Mouse (Mus musculus) MEL (cell line): ENCODE results near the gene Ccl20. TPM values are rescaled to one million over a fixed set of nuclear protein-coding genes. Genes with fewer than 3 reads are reported as not detected.

Source experiments
- DNase-seq: peaks from one replicate; pipeline ENCODE4 v3.0.0; 2011; ENCODE audit warnings: low read depth, low spot score
- H3K27ac ChIP-seq: 2 replicates; pipeline ENCODE4 v1.5.1; 2012; ENCODE audit warnings: low read depth, mild to moderate bottlenecking, control low read depth, low read length, moderate library complexity; ENCODE audit not compliant: control insufficient read depth
- H3K27me3 ChIP-seq, 2 experiments: fragments of 150-350 bp in 1 of 2; sonication (generic) in 1 of 2; 2 replicates each; pipeline ENCODE4 v1.6.1; 2012; ENCODE audit warnings: low read length in 2 of 2, mild to moderate bottlenecking in 2 of 2, improper control_type of control experiment in 1 of 2, moderate library complexity in 1 of 2; ENCODE audit not compliant: insufficient read depth in 2 of 2, control insufficient read depth in 1 of 2
- H3K36me3 ChIP-seq, 2 experiments: 2 replicates each; pipeline ENCODE4 v1.6.1; 2012 to 2014; ENCODE audit warnings: low read length in 2 of 2, improper control_type of control experiment in 1 of 2, inconsistent platforms in 1 of 2, mild to moderate bottlenecking in 1 of 2; ENCODE audit not compliant: insufficient read depth in 2 of 2, control insufficient read depth in 1 of 2
- H3K4me1 ChIP-seq, 2 experiments: fragments of 150-350 bp in 1 of 2; sonication (generic) in 1 of 2; 2 replicates each; pipeline ENCODE4 v1.6.1; 2012; ENCODE audit warnings: low read length in 2 of 2, improper control_type of control experiment in 1 of 2, mild to moderate bottlenecking in 1 of 2; ENCODE audit not compliant: insufficient read depth in 2 of 2, control insufficient read depth in 1 of 2
- H3K4me3 ChIP-seq, 2 experiments: fragments of 150-350 bp in 1 of 2; sonication (generic) in 1 of 2; 2 replicates each; pipeline ENCODE4 v1.5.1; 2012; ENCODE audit warnings: low read depth in 2 of 2, low read length in 2 of 2, mild to moderate bottlenecking in 2 of 2, moderate library complexity in 2 of 2, control low read depth in 1 of 2, improper control_type of control experiment in 1 of 2; ENCODE audit not compliant: control insufficient read depth in 1 of 2, insufficient read depth in 1 of 2
- H3K79me2 ChIP-seq: 2 replicates; pipeline ENCODE4 v1.6.1; 2012; ENCODE audit warnings: mild to moderate bottlenecking, low read length, moderate library complexity; ENCODE audit not compliant: control insufficient read depth, poor library complexity, insufficient read depth
- H3K9ac ChIP-seq: 2 replicates; pipeline ENCODE4 v1.6.1; 2012; ENCODE audit warnings: low read depth, mild to moderate bottlenecking, control low read depth, low read length, moderate library complexity; ENCODE audit not compliant: control insufficient read depth, poor library complexity, severe bottlenecking
- H3K9me3 ChIP-seq: fragments of 150-350 bp; sonication (generic); replicated peaks from 2 replicates; pipeline ENCODE4 v1.6.1; 2012; ENCODE audit warnings: mild to moderate bottlenecking, low read length, improper control_type of control experiment, moderate library complexity; ENCODE audit not compliant: insufficient read depth
- BHLHE40 ChIP-seq: IDR thresholded peaks from 2 replicates; pipeline ENCODE4 v1.6.1; 2012; ENCODE audit warnings: low read depth, mild to moderate bottlenecking, inconsistent platforms, low read length, improper control_type of control experiment, borderline replicate concordance
- CTCF ChIP-seq, 3 experiments: IDR thresholded peaks in 2 of 3; conservative IDR thresholded peaks in 1 of 3; 2 replicates each; pipeline ENCODE4 v1.5.1; 2011 to 2012; ENCODE audit warnings: low read length in 3 of 3, low read depth in 2 of 3, mild to moderate bottlenecking in 2 of 3, improper control_type of control experiment in 1 of 3, inconsistent platforms in 1 of 3, mixed read lengths in 1 of 3, moderate library complexity in 1 of 3; ENCODE audit not compliant: control insufficient read depth in 1 of 3, insufficient read depth in 1 of 3, poor library complexity in 1 of 3, severe bottlenecking in 1 of 3
- E2F4 ChIP-seq: IDR thresholded peaks from 2 replicates; pipeline ENCODE4 v1.6.1; 2011; ENCODE audit warnings: low read depth, low read length, improper control_type of control experiment, borderline replicate concordance
- ELF1 ChIP-seq: IDR thresholded peaks from 2 replicates; pipeline ENCODE4 v1.6.1; 2014; ENCODE audit warnings: low read depth, mild to moderate bottlenecking, inconsistent platforms, low read length, improper control_type of control experiment, moderate library complexity
- EP300 ChIP-seq, 2 experiments: IDR thresholded peaks; 2 replicates each; pipeline ENCODE4 v1.6.1; 2011; ENCODE audit warnings: improper control_type of control experiment in 2 of 2, low read length in 2 of 2, low read depth in 1 of 2, mild to moderate bottlenecking in 1 of 2
- HCFC1 ChIP-seq: IDR thresholded peaks from 2 replicates; pipeline ENCODE4 v1.6.1; 2012; ENCODE audit warnings: low read depth, mild to moderate bottlenecking, inconsistent platforms, low read length, improper control_type of control experiment, moderate library complexity
- MAFK ChIP-seq: IDR thresholded peaks from 2 replicates; pipeline ENCODE4 v1.6.1; 2011; ENCODE audit warnings: low read depth, mild to moderate bottlenecking, low read length, improper control_type of control experiment, borderline replicate concordance
- MAZ ChIP-seq: IDR thresholded peaks from 2 replicates; pipeline ENCODE4 v1.6.1; 2012; ENCODE audit warnings: low read depth, mild to moderate bottlenecking, inconsistent platforms, low read length, improper control_type of control experiment
- MYB ChIP-seq: IDR thresholded peaks from 2 replicates; pipeline ENCODE4 v1.6.1; 2011; ENCODE audit warnings: mild to moderate bottlenecking, low read depth, low read length, improper control_type of control experiment
- NELFE ChIP-seq: IDR thresholded peaks from 2 replicates; pipeline ENCODE4 v1.6.1; 2011; ENCODE audit warnings: low read depth, low read length, improper control_type of control experiment
- POLR2A ChIP-seq, 2 experiments: IDR thresholded peaks; 2 replicates each; pipeline ENCODE4 v1.6.1; 2011 to 2012; ENCODE audit warnings: low read length in 2 of 2, mild to moderate bottlenecking in 2 of 2, control low read depth in 1 of 2, improper control_type of control experiment in 1 of 2, low read depth in 1 of 2, moderate library complexity in 1 of 2; ENCODE audit not compliant: control insufficient read depth in 1 of 2, insufficient read depth in 1 of 2, poor library complexity in 1 of 2
- POLR2AphosphoS2 ChIP-seq: IDR thresholded peaks from 2 replicates; pipeline ENCODE4 v1.6.1; 2011; ENCODE audit warnings: low read length, improper control_type of control experiment
- TAL1 ChIP-seq: IDR thresholded peaks from 2 replicates; pipeline ENCODE4 v1.6.1; 2012; ENCODE audit warnings: mild to moderate bottlenecking, inconsistent platforms, low read length, moderate library complexity, mixed read lengths
- UBTF ChIP-seq: IDR thresholded peaks from 2 replicates; pipeline ENCODE4 v1.6.1; 2012; ENCODE audit warnings: low read depth, mild to moderate bottlenecking, inconsistent platforms, low read length, improper control_type of control experiment, moderate library complexity, borderline replicate concordance; ENCODE audit not compliant: insufficient read depth
- USF2 ChIP-seq, 2 experiments: IDR thresholded peaks; 2 replicates each; pipeline ENCODE4 v1.6.1; 2011 to 2012; ENCODE audit warnings: improper control_type of control experiment in 2 of 2, low read length in 2 of 2, borderline replicate concordance in 1 of 2, inconsistent platforms in 1 of 2, low read depth in 1 of 2, mild to moderate bottlenecking in 1 of 2; ENCODE audit not compliant: insufficient read depth in 1 of 2
- ZKSCAN1 ChIP-seq: IDR thresholded peaks from 2 replicates; pipeline ENCODE4 v1.6.1; 2012; ENCODE audit warnings: low read depth, mild to moderate bottlenecking, inconsistent platforms, low read length, improper control_type of control experiment, moderate library complexity
- polyA plus RNA-seq, 2 experiments: library from polyadenylated mRNA; stranded (reverse) in 1 of 2; unstranded in 1 of 2; fragments of >175 nt in 1 of 2; fragments of >200 nt in 1 of 2; gene quantifications; 2 replicates each; pipeline versions ENCODE4 v1.2.1 to v1.2.4; 2012; ENCODE audit warnings: low replicate concordance in 2 of 2, low read depth in 1 of 2; ENCODE audit not compliant: insufficient read length in 2 of 2, insufficient read depth in 1 of 2, missing spikeins in 1 of 2
- total RNA-seq: library from RNA; depleted of rRNA; stranded (reverse); fragments of 300-350 nt; gene quantifications from 2 replicates; pipeline ENCODE4 v1.2.3, GENCODE M21; 2012

Gene Ccl20
- total and polyA plus RNA-seq, 3 experiments = not detected

- DNase-seq = no peak
- TF ChIP-seq USF2 (IDR thresholded peaks at IDR 0.05; ENCODE audit: borderline replicate concordance in 1 of 2, insufficient read depth in 1 of 2, low read depth in 1 of 2, low read length in 2 of 2) (no peak), HCFC1 (no peak), MAFK (no peak), ELF1 (no peak), BHLHE40 (no peak), MAZ (no peak), TAL1 (no peak), UBTF (no peak), ZKSCAN1 (no peak), NELFE (no peak), CTCF (IDR thresholded peaks at IDR 0.05 in 2 of 3, conservative IDR thresholded peaks at IDR 0.05 in 1 of 3; ENCODE audit: control insufficient read depth in 1 of 3, insufficient read depth in 1 of 3, low read depth in 2 of 3, low read length in 3 of 3, poor library complexity in 1 of 3, severe bottlenecking in 1 of 3) (no peak), EP300 (IDR thresholded peaks at IDR 0.05; ENCODE audit: low read depth in 1 of 2, low read length in 2 of 2) (no peak), MYB (no peak)
- no peak overlapping the region for H3K9ac ChIP-seq
- H3K27me3 ChIP-seq = no peaks in the 10 kb centered on the region
- no peaks in the 10 kb centered on the region for H3K36me3 ChIP-seq
- no peaks in the 10 kb centered on the region for H3K9me3 ChIP-seq
- H3K79me2 ChIP-seq = no peaks in the 10 kb centered on the region
- H3K4me3 ChIP-seq = no peak overlapping the region
- H3K27ac ChIP-seq = no peak overlapping the region
- H3K4me1 ChIP-seq = no peaks in the 10 kb centered on the region
Observed at GRCm38 (mm10) chr1:83120312-83120711, 3.7 kb downstream of the Ccl20 start.

- Histone ChIP-seq H3K36me3 (no peaks in the 10 kb centered on the region), H3K27me3 (no peaks in the 10 kb centered on the region), H3K9me3 (no peaks in the 10 kb centered on the region), H3K9ac (no peak overlapping the region), H3K4me1 (no peaks in the 10 kb centered on the region), H3K27ac (no peak overlapping the region), H3K79me2 (no peaks in the 10 kb centered on the region), H3K4me3 (no peak overlapping the region)
- no peak for DNase-seq
- TF ChIP-seq POLR2AphosphoS2 (no peak), NELFE (no peak), TAL1 (no peak), UBTF (no peak), EP300 (IDR thresholded peaks at IDR 0.05; ENCODE audit: low read depth in 1 of 2, low read length in 2 of 2) (no peak), MAZ (no peak), POLR2A (IDR thresholded peaks at IDR 0.05; ENCODE audit: control insufficient read depth in 1 of 2, insufficient read depth in 1 of 2, low read depth in 1 of 2, low read length in 2 of 2, poor library complexity in 1 of 2) (no peak), E2F4 (no peak)
Observed at GRCm38 (mm10) chr1:83123201-83123600, 6.6 kb downstream of the Ccl20 start.
